Mouse (Mus musculus) intestine, embryonic 15.5 days (tissue): Measurements from ENCODE around the gene Abhd2. TPM values are rescaled to one million over a fixed set of nuclear protein-coding genes. Genes with fewer than 3 reads are reported as not detected.

Experiments used
- ATAC-seq: fragments of 200-750 bp; cut with Nextera tagmentation; 2 replicates; pipeline ENCODE4 v1.8.0; 2017; ENCODE audit warnings: moderate TSS enrichment, moderate library complexity
- H3K27ac ChIP-seq: fragments of 300-500 bp; sonication (generic); 2 replicates; pipeline ENCODE4 v1.5.1; 2015; ENCODE audit warnings: mild to moderate bottlenecking, inconsistent platforms
- H3K27me3 ChIP-seq: fragments of 300-500 bp; sonication (generic); replicated peaks from 2 replicates; pipeline ENCODE4 v1.6.1; 2015; ENCODE audit warnings: inconsistent platforms
- H3K36me3 ChIP-seq: fragments of 300-500 bp; sonication (generic); 2 replicates; pipeline ENCODE4 v1.6.1; 2015; ENCODE audit warnings: inconsistent platforms
- H3K4me1 ChIP-seq: fragments of 300-500 bp; sonication (generic); replicated peaks from 2 replicates; pipeline ENCODE4 v1.6.1; 2015; ENCODE audit warnings: inconsistent platforms
- H3K4me2 ChIP-seq: fragments of 300-500 bp; sonication (generic); replicated peaks from 2 replicates; pipeline ENCODE4 v1.6.1; 2015; ENCODE audit warnings: mild to moderate bottlenecking, inconsistent platforms
- H3K4me3 ChIP-seq: fragments of 300-500 bp; sonication (generic); replicated peaks from 2 replicates; pipeline ENCODE4 v1.5.1; 2015; ENCODE audit warnings: inconsistent platforms
- H3K9ac ChIP-seq: fragments of 300-500 bp; sonication (generic); 2 replicates; pipeline ENCODE4 v1.6.1; 2015; ENCODE audit warnings: inconsistent platforms
- H3K9me3 ChIP-seq: fragments of 300-500 bp; sonication (generic); 2 replicates; pipeline ENCODE4 v1.6.1; 2016; ENCODE audit warnings: inconsistent platforms
- WGBS: fragments of 180-500 bp; shearing (Covaris S2); methylation state at CpG from one replicate; pipeline ENCODE4 v1.1.7; 2015; 5-methylcytosine and 5-hydroxymethylcytosine counted together
- polyA plus RNA-seq: library from polyadenylated mRNA; unstranded; fragments of >200 nt; fragmentation: Nextera tagmentation; extraction: Ambion mirVana; gene quantifications from 2 replicates; pipeline ENCODE4 v1.2.1, GENCODE M21; 2015

Abhd2 gene
- polyA plus RNA-seq, 1 experiment from 2014 or later, result 16.3 TPM

- Histone ChIP-seq H3K4me2 (no peak overlapping the region), H3K4me3 (no peak overlapping the region), H3K9ac (no peak overlapping the region), H3K4me1 (no peaks in the 10 kb centered on the region), H3K27ac (no peak overlapping the region), H3K27me3 (no peaks in the 10 kb centered on the region), H3K36me3 (peaks cover 25% of the 10 kb centered on the region), H3K9me3 (no peaks in the 10 kb centered on the region)
- 42% methylated on average over 12 of the region's 12 CpGs for WGBS
- ATAC-seq, result peak; percentile 53
Observed at GRCm38 (mm10) chr7:79349738-79350386, 76.9 kb downstream of the Abhd2 start.

DNA sequence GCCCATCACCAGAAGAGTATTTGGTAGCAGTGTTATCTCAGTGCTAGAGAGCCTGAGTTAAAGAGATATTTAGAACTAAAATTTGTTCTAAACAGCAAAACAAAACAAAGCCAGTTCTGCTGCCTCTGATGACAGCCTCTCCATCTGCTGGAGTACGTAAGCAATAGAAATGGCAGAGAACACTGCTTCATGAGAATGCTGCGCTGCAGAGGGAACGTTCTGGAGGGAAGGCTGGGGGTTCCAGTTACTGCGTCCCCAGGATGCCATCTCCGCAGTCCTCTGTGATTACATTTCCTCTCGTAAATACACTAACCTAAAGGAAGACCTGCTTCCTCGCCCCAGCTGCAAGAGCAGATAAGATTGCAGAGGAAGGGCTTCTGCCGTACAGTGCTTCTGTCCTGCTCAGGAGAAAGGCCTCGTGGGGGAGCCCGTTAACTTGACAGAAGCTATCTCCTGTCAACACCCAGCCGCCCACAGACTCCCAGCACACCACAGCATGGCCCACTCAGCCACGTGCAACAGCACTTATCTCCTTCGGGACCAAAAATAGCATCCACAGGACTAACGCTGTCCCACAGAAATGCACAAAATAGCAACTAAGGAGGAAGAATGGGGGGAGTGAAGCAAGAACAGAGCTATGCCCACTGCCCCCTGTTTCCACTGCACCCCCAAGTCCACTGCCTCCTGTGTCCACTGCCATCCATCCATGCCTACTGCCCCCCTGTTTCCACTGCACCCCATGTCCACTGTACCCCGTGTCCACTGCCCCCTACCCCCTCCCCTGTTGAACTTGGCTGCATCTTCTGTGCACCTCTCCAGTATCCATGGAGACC is 85.6 kb downstream of the Abhd2 start:
- Histone ChIP-seq H3K4me2 (no peak overlapping the region), H3K36me3 (peaks cover 34% of the 10 kb centered on the region), H3K27me3 (no peaks in the 10 kb centered on the region), H3K9me3 (no peaks in the 10 kb centered on the region), H3K4me1 (no peaks in the 10 kb centered on the region), H3K9ac (no peak overlapping the region), H3K4me3 (no peak overlapping the region), H3K27ac (no peak overlapping the region)
- WGBS, result 57% methylated on average over 15 of the region's 15 CpGs
- no peak for ATAC-seq

DNA sequence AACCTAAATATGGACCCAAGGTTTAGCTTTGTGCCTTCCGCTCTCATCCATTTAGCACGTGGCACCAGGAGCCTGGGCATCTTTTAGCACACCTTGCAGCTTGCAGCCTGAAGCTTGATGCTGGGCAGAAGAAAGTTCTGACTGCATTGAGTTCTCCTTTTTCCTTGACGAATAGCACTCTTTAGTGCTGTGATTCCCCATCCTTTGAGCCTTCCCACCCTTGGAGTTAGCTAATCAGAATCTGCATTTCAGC is 86.1 kb downstream of the Abhd2 start:
- WGBS, result 81% methylated on average over 3 of the region's 3 CpGs
- ATAC-seq, result no peak
- no peak overlapping the region for H3K27ac ChIP-seq
- H3K4me1 ChIP-seq, result no peaks in the 10 kb centered on the region
- no peak overlapping the region for H3K9ac ChIP-seq
- H3K4me3 ChIP-seq, result no peak overlapping the region
- H3K36me3 ChIP-seq, result peaks cover 31% of the 10 kb centered on the region
- no peaks in the 10 kb centered on the region for H3K9me3 ChIP-seq
- no peaks in the 10 kb centered on the region for H3K27me3 ChIP-seq
- H3K4me2 ChIP-seq, result no peak overlapping the region

DNA sequence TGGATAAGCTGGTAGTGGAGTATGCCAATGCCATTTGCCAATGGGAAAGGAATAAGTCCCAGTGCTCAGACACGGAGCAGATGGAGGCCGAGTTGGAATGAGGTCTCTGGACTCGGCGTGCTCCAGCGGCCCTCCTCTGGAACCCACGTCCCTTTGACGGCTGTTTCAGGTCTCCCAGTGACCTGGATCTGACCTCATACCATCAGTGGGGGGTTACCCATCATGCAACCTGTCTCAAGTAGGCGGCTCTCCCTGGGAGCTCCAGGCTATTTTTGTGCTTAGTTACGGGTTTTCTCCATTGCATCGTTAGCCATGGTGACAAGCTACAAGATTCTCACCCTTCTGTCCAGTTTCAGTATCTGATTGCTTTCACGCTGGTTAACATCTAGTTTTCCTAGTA is 87.1 kb downstream of the Abhd2 start:
- Histone ChIP-seq H3K27ac (no peak overlapping the region), H3K4me2 (no peak overlapping the region), H3K4me3 (no peak overlapping the region), H3K9ac (no peak overlapping the region), H3K36me3 (peaks cover 31% of the 10 kb centered on the region), H3K4me1 (no peaks in the 10 kb centered on the region), H3K27me3 (no peaks in the 10 kb centered on the region), H3K9me3 (no peaks in the 10 kb centered on the region)
- no peak for ATAC-seq
- WGBS, result 70% methylated on average over 11 of the region's 11 CpGs

GRCm38 (mm10) chr7:79362208-79362607 is 89.2 kb downstream of the Abhd2 start:
- Histone ChIP-seq H3K4me3 (no peak overlapping the region), H3K4me1 (no peaks in the 10 kb centered on the region), H3K36me3 (peaks cover 16% of the 10 kb centered on the region), H3K27ac (no peak overlapping the region), H3K4me2 (no peak overlapping the region), H3K9ac (no peak overlapping the region), H3K9me3 (no peaks in the 10 kb centered on the region), H3K27me3 (no peaks in the 10 kb centered on the region)
- ATAC-seq, result no peak
- WGBS, result 75% methylated on average over 8 of the region's 8 CpGs

DNA sequence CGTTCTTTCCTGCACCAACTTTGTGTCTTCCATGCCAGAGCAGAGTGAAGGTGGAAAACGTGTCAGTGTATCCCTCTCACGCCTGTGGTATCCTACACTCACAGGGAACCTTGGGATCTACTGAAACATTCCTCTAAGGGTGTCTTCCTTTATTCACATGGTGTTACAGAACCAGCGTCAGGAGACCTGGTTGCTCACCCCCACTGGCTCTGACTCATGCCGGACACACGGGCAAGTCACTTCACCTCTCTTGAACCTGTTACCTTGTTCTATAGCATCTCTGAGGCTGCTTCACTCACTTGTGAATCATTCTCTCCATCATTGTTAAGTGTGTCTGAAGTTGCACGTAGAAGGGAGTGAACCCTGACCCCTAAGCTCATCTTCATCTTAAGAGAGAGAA is 89.8 kb downstream of the Abhd2 start:
- H3K9ac ChIP-seq, result no peak overlapping the region
- no peaks in the 10 kb centered on the region for H3K9me3 ChIP-seq
- peaks cover 14% of the 10 kb centered on the region for H3K36me3 ChIP-seq
- 90% methylated on average over 7 of the region's 7 CpGs for WGBS
- no peak overlapping the region for H3K4me2 ChIP-seq
- no peaks in the 10 kb centered on the region for H3K4me1 ChIP-seq
- no peaks in the 10 kb centered on the region for H3K27me3 ChIP-seq
- no peak overlapping the region for H3K4me3 ChIP-seq
- ATAC-seq, result no peak
- H3K27ac ChIP-seq, result no peak overlapping the region

DNA sequence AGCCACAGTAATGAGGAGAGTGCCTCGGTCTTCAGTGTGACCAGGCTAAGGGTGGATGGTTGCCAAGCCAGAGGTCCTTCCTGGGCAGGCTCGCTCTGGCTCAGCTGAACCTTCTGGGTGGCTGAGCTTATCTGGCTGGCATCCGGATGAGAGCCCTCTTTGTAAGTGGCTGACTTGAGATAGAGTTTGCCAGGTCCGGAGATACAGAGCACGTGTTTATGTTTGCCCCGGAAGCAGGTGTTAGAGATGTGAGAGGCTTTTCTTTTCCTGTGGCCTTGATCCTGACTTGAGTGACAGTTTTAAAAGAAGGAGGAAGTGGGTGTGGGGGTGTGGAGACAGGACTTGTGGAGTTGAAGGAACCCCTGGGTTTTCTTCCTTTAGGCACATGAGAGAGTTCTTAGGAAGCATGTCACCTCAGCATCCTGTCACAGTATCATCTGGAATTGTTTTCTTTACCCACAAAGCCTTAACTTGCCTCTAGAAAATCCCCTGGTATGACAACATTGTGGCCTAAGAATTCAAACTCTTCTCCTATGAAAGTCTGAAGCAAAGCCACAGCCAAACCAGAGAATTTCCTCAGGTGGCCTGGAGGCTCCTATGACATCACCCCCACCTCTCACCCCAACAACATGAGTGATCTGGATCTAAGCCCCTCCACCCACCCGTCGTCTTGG is 90.5 kb downstream of the Abhd2 start:
- whole genome bisulfite sequencing, result 62% methylated on average over 8 of the region's 8 CpGs
- ATAC-seq, result no peak
- Histone ChIP-seq H3K9ac (no peak overlapping the region), H3K27ac (no peak overlapping the region), H3K27me3 (no peaks in the 10 kb centered on the region), H3K4me2 (no peak overlapping the region), H3K4me3 (no peak overlapping the region), H3K4me1 (no peaks in the 10 kb centered on the region), H3K36me3 (peaks cover 12% of the 10 kb centered on the region; the same call in 1 of the 2 replicates), H3K9me3 (no peaks in the 10 kb centered on the region)

GRCm38 (mm10) chr7:79368664-79369063 is 95.7 kb downstream of the Abhd2 start:
- Histone ChIP-seq H3K9me3 (no peaks in the 10 kb centered on the region), H3K4me2 (no peak overlapping the region), H3K4me3 (no peak overlapping the region), H3K27me3 (no peaks in the 10 kb centered on the region), H3K36me3 (no peaks in the 10 kb centered on the region), H3K9ac (no peak overlapping the region), H3K4me1 (no peaks in the 10 kb centered on the region), H3K27ac (no peak overlapping the region)
- WGBS, result 76% methylated on average over 5 of the region's 5 CpGs
- no peak for ATAC-seq

GRCm38 (mm10) chr7:79369416-79369815 is 96.4 kb downstream of the Abhd2 start:
- no peak overlapping the region for H3K4me2 ChIP-seq
- H3K27ac ChIP-seq, result no peak overlapping the region
- H3K9me3 ChIP-seq, result no peaks in the 10 kb centered on the region
- no peak overlapping the region for H3K9ac ChIP-seq
- WGBS, result 28% methylated on average over 4 of the region's 4 CpGs
- H3K27me3 ChIP-seq, result no peaks in the 10 kb centered on the region
- ATAC-seq, result no peak
- H3K4me3 ChIP-seq, result no peak overlapping the region
- H3K36me3 ChIP-seq, result no peaks in the 10 kb centered on the region
- no peaks in the 10 kb centered on the region for H3K4me1 ChIP-seq

DNA sequence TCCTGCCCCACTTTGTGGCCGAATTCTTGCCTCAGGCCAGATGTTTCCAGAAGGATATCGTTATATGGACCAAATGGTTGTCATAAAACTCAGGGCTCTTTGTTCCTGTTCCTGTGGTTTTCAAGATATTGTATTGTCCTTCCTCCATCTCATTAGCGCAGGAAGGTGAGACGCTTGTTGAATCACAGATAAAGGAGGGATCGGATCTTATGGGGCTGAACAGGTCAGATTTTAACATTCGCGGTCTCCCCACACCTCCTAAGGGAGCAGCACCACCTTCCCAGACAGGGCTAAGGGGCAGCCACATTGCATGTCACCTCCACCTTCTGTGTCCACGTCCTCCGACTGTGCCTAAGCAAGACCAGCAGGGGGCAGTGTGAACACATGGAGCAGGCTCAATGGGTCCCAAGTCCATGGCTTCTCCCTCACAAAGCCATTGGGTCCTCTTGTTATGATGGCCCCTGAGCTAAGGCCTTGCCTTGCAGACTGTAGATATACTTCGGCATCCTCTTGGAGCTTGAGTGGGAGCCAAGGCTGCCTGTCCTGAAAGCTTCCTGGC is 98.4 kb downstream of the Abhd2 start:
- Histone ChIP-seq H3K9me3 (no peaks in the 10 kb centered on the region), H3K9ac (no peak overlapping the region), H3K4me3 (no peak overlapping the region), H3K27me3 (no peaks in the 10 kb centered on the region), H3K27ac (no peak overlapping the region), H3K36me3 (no peaks in the 10 kb centered on the region), H3K4me2 (no peak overlapping the region), H3K4me1 (0 out of 2 replicates have a peak, but pooled peaks cover 4% of the 10 kb centered on the region)
- 31% methylated on average over 10 of the region's 10 CpGs for WGBS
- ATAC-seq, result peak; percentile 75

DNA sequence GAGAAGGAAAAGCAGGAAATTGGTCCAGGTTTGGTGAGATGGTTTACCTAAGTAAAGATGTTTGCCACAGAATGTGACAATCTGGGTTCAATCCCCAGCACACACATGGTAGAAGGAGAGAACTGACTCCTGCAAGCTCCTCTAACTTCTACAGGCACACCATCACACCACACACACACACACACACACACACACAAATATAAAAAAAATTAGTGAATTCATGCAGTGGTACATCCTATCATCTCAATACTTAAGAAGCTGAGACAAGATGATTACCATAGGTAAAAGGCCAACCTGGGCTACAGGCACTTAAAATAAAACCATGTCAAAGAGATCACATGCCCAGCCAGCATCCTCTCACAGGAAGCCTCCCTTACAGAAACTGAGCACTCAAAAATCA is 101.0 kb downstream of the Abhd2 start:
- Histone ChIP-seq H3K4me3 (no peak overlapping the region), H3K27ac (no peak overlapping the region), H3K4me2 (no peak overlapping the region), H3K9ac (no peak overlapping the region), H3K9me3 (no peaks in the 10 kb centered on the region), H3K36me3 (no peaks in the 10 kb centered on the region), H3K27me3 (no peaks in the 10 kb centered on the region), H3K4me1 (0 out of 2 replicates have a peak, but pooled peaks cover 4% of the 10 kb centered on the region)
- no peak for ATAC-seq

GRCm38 (mm10) chr7:79375594-79375993 is 102.6 kb downstream of the Abhd2 start:
- ATAC-seq, result no peak
- Histone ChIP-seq H3K27ac (no peak overlapping the region), H3K4me2 (no peak overlapping the region), H3K9me3 (no peaks in the 10 kb centered on the region), H3K4me3 (no peak overlapping the region), H3K27me3 (no peaks in the 10 kb centered on the region), H3K36me3 (no peaks in the 10 kb centered on the region), H3K4me1 (0 out of 2 replicates have a peak, but pooled peaks cover 4% of the 10 kb centered on the region), H3K9ac (no peak overlapping the region)
- WGBS, result 74% methylated on average over 5 of the region's 5 CpGs
